Mouse (Mus musculus) T-helper 17 cell (primary cell): Measurements from ENCODE around the gene Fkbp9.

Experiments
- in situ Hi-C, 2 experiments: fragments of 300-600 bp; cut with MboI, MseI; formaldehyde crosslinking; loops; 1 replicate in 1 of 2; 2 replicates in 1 of 2; pipeline ENCODE4 v1.15.1; 2025; ENCODE audit warnings: high pct_unique_total_duplicates in 2 of 2

The Fkbp9 gene

DNA sequence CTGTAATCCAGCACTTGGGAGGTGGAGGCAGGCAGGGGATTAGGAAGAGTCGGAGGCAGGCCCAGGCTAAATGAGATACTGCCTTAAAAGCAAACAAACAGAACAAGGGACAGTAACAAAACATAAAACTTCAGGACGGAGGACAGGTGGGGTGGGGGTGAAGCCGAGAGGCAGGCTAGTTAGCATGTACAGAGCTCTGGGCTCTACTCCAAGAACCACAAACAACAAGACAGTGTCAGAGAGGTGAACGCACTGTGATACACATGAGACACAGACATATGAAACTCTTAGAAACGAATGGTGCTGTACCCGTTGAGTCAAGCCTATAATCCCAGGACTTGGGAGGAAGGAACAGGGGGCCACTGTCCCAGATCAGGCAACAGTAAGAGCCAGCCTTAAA lies 72.0 kb downstream of the Fkbp9 start:
- in situ Hi-C loops, result loop anchor here in 1 of 2 experiments (25.0 kb wide), 1 partner anchor 1933 kb away; the partner anchor contains the start of gene Herc3

GRCm38 (mm10) chr6:56904330-56904729 lies 72.5 kb downstream of the Fkbp9 start:
- in situ Hi-C loops, result loop anchor here in 1 of 2 experiments (25.0 kb wide), 1 partner anchor 1933 kb away; the partner anchor contains the start of gene Herc3

- in situ Hi-C loops, result loop anchor here (5.0 to 25.0 kb wide), 2 partner anchors 787 to 1932 kb away; partner anchors contain the start of genes Herc3 (in 1 of the 2) and Pyurf (in 1 of the 2)
Observed at GRCm38 (mm10) chr6:56904982-56905381, 73.1 kb downstream of the Fkbp9 start.

DNA sequence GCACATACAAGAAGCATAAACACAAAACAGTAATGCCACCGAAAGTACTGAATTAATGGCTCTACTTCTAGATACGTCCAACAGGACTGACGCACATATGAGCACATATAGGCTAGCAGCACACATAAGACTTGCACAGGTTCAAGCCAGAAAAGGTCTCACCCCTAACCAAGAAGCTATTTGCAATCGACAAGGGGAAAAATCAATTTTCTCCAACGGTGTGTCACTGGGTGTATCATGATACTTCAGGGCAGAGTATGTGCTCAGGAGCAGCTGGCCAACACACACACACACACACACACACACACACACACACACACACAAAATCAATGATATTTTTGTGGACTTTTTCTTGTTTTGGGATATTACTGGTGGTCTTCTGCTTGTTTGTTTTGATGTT lies 73.6 kb downstream of the Fkbp9 start:
- in situ Hi-C loops, result loop anchor here (5.0 to 25.0 kb wide), 2 partner anchors 787 to 1932 kb away; partner anchors contain the start of genes Herc3 (in 1 of the 2) and Pyurf (in 1 of the 2)

DNA sequence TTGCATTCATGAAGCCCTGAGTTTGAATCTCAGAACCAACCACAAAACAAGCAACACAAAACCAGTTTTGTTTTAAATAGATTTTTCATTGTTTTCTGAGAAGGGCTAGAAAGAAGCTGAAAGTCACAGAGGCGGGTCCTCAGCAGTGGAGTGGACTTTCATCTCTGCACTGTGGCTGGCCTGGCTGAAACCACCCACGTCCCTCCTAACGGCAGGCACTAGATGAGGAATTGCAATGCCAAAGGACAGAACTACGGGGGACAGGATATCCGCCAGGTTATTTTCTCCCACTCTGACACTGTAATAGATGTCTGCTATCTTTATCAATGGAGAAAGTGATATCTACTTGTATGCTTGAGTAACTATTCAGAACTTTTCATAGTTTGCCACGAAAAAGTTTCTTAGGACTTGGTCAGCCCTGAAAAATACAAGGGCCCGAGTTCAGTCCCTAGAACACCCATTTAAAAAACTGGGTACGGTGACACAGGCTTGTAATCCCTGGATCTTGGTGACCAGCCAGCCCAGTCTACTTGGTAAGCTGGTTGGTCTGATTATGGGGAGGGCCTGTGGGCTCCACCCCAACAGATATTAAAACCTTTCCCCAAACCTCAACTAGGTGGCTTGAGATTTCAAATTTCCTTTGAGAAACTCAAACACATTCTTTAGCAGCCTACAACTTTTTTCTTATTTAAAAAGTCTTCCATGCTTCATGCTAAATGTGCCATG lies 74.4 kb downstream of the Fkbp9 start:
- in situ Hi-C loops, result loop anchor here (5.0 to 25.0 kb wide), 2 partner anchors 786 to 1931 kb away; partner anchors contain the start of genes Herc3 (in 1 of the 2) and Pyurf (in 1 of the 2)

GRCm38 (mm10) chr6:56907973-56908372 lies 76.1 kb downstream of the Fkbp9 start:
- in situ Hi-C loops, result loop anchor here (5.0 to 25.0 kb wide), 2 partner anchors 784 to 1929 kb away; partner anchors contain the start of genes Herc3 (in 1 of the 2) and Pyurf (in 1 of the 2)

DNA sequence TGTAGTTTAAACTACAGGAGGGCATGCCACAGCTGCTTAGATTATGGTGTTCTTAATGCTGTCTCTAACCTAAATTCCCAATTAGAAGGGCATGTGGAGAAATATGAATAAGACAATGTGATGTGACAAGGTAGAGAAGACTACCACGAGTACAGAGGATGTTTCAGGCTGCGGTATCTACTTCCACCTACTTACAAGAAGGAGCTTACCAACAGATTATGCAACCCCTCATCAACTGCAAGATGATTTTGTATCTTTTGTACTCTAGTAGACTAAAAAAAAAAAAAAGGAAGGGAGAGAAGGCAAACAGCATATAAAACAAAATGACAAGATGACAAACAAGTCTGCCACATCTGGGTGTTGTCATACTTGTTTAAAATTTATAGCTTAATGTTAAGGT lies 76.5 kb downstream of the Fkbp9 start:
- in situ Hi-C loops, result loop anchor here (5.0 to 25.0 kb wide), 2 partner anchors 784 to 1929 kb away; partner anchors contain the start of genes Herc3 (in 1 of the 2) and Pyurf (in 1 of the 2)

GRCm38 (mm10) chr6:56908912-56909311 lies 77.1 kb downstream of the Fkbp9 start:
- in situ Hi-C loops, result loop anchor here (5.0 to 25.0 kb wide), 2 partner anchors 783 to 1928 kb away; partner anchors contain the start of genes Herc3 (in 1 of the 2) and Pyurf (in 1 of the 2)

GRCm38 (mm10) chr6:56910910-56911309 lies 79.1 kb downstream of the Fkbp9 start:
- in situ Hi-C loops, result loop anchor here in 1 of 2 experiments (25.0 kb wide), 1 partner anchor 1926 kb away; the partner anchor contains the start of gene Herc3

DNA sequence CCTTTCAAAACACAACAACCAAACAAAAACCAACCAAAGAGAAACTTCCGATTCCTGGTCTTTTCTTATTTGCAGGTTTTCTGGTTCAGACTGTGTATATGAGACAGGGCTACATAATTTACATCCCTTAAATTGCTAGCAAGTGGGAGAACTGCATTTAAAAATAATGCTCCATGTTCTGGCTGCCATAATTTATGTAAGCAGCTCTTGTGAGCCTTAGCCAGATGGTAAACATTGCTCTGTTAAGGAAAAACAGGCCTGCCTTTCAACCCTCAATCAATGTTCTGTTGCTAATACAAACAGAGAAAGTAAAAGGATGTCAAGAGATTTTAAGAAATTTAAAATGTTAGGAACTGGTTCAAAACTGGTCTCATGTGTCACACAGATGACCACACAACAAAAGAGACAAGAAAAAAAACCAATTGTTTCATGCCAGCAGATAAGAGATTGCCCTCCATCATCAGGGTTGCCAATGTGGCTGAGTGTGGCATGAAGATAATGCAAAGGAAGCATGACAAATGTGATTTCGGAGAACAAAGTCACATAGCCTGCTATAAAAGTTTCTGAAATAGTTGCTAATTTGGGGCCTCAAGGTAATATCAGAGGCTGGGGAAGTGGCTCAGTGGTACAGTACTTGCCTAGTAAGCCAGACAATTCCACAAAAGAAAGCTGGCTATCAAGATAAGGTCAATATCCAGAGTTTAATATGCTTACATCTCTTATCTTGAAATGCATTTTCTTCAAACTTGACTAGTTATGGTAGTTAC lies 81.4 kb downstream of the Fkbp9 start:
- in situ Hi-C loops, result loop anchor here in 1 of 2 experiments (25.0 kb wide), 1 partner anchor 1924 kb away; the partner anchor contains the start of gene Herc3

- in situ Hi-C loops, result loop anchor here (5.0 to 25.0 kb wide), 2 partner anchors 109 to 1921 kb away; partner anchors contain the start of gene Herc3 (in 1 of the 2)
Observed at GRCm38 (mm10) chr6:56916279-56916678, 84.4 kb downstream of the Fkbp9 start.

DNA sequence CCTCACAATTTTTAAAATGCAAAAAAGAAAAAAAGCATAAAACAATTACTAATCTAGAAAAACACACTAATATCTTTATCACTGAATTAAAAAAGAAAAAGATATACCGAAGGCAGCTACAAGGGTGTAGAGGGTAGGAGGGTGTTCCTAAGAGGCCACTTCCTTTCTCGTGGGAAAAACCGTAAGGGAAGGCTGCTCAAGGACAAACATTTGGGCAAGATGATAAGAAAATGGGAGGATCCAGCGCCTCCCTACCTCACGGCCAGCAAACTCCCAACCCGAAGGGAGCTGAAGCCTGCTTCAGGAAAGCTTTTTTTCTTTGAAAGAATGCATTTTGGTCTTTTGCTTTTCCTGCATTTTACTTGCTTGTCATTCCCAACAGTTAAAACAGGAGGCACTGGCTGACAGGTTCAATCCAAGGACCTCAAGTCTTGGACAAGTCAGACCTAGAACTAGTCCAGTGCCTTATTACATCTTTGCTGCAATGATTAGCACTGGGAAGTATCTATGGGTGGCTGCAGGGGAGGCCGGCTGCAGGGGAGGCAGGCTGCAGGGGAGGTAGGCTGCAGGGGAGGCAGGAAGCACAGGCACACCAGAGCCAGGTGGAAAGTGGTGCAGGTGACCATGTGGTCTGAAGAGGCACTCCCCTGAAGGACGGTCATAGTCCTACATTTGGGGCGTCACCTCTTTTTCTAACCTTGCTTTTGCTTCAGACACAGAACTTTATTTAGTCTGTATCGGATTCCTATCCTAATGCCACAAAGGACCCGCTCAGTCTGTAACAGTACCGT lies 85.9 kb downstream of the Fkbp9 start:
- in situ Hi-C loops, result loop anchor here (5.0 to 25.0 kb wide), 2 partner anchors 110 to 1920 kb away; partner anchors contain the start of gene Herc3 (in 1 of the 2)

GRCm38 (mm10) chr6:56919330-56920044 lies 87.6 kb downstream of the Fkbp9 start:
- in situ Hi-C loops, result loop anchor here (5.0 to 25.0 kb wide), 7 partner anchors 112 to 1918 kb away; partner anchors contain the start of genes Avl9 (in 1 of the 2), Herc3 (in 1 of the 2), Lsm5 (in 1 of the 2) and Ppm1k (in 1 of the 2)

- in situ Hi-C loops, result loop anchor here (5.0 to 25.0 kb wide), 7 partner anchors 113 to 1917 kb away; partner anchors contain the start of genes Avl9 (in 1 of the 2), Herc3 (in 1 of the 2), Lsm5 (in 1 of the 2) and Ppm1k (in 1 of the 2)
Observed at GRCm38 (mm10) chr6:56920222-56921092, 88.6 kb downstream of the Fkbp9 start.

GRCm38 (mm10) chr6:56923331-56923725 lies 91.5 kb downstream of the Fkbp9 start:
- in situ Hi-C loops, result loop anchor here (5.0 to 25.0 kb wide), 7 partner anchors 116 to 1914 kb away; partner anchors contain the start of genes Avl9 (in 1 of the 2), Herc3 (in 1 of the 2), Lsm5 (in 1 of the 2) and Ppm1k (in 1 of the 2)

GRCm38 (mm10) chr6:56923726-56924707 lies 92.2 kb downstream of the Fkbp9 start, which contains the start of the genes Nt5c3 and Vmn1r4:
Gene Nt5c3 (minus strand): TSS chr6:56923932.
Gene Vmn1r4 (plus strand): TSS chr6:56924015.
- in situ Hi-C loops, result loop anchor here (5.0 to 25.0 kb wide), 7 partner anchors 117 to 1913 kb away; partner anchors contain the start of genes Avl9 (in 1 of the 2), Herc3 (in 1 of the 2), Lsm5 (in 1 of the 2) and Ppm1k (in 1 of the 2)
